In genomic region chr13:108300346-108300950, GRCm38 (mm10) we compare ENCODE assay signal across 8 mouse cellular contexts. TPM values are rescaled to one million over a fixed set of nuclear protein-coding genes. Genes with fewer than 3 reads are reported as not detected.
DNase-seq lines count a peak whose midpoint lies in the region; ATAC-seq and TF ChIP-seq lines count a peak whose summit lies in the region.

No protein-coding gene starts in this region.

- intact Hi-C loops in heart, adult 2 months (cut with DNase I): no loop called here
- intact Hi-C loops in heart, postnatal 14 days (cut with DNase I): no loop called here

- H3K4me3 ChIP-seq in heart, adult 2 months: no peak overlapping the region
- no peak overlapping the region for H3K4me3 ChIP-seq in G1E (ENCODE audit: low read depth, low read length)
- no peak overlapping the region for H3K4me3 ChIP-seq in lung, postnatal 0 days (ENCODE audit: low read depth, low read length)

- H3K36me3 ChIP-seq in heart, adult 2 months (ENCODE audit: control insufficient read depth, insufficient read depth, low read length): no peaks in the 10 kb centered on the region
- H3K36me3 ChIP-seq in G1E (replicated peaks): no peaks in the 10 kb centered on the region
- H3K36me3 ChIP-seq in lung, postnatal 0 days (ENCODE audit: insufficient read depth, low read length): no peaks in the 10 kb centered on the region

- no peak overlapping the region for H3K4me2 ChIP-seq in lung, postnatal 0 days (replicated peaks; ENCODE audit: low read depth, low read length)

- H3K9me3 ChIP-seq in G1E (replicated peaks): no peaks in the 10 kb centered on the region
- H3K9me3 ChIP-seq in lung, postnatal 0 days (ENCODE audit: low read length): no peaks in the 10 kb centered on the region

- 22% methylated on average over 5 of the region's 5 CpGs for WGBS in heart, adult 2 months
- WGBS in lung, postnatal 0 days: 9% methylated on average over 5 of the region's 5 CpGs

- no peaks in the 10 kb centered on the region for H3K79me2 ChIP-seq in heart, adult 2 months (replicated peaks; ENCODE audit: control insufficient read depth, insufficient read depth, low read length)

- TF ChIP-seq POLR2A in heart, adult 2 months (IDR thresholded peaks at IDR 0.05; ENCODE audit: insufficient read depth, low read depth, low read length): no peak

- H3K27me3 ChIP-seq in heart, adult 2 months (ENCODE audit: control insufficient read depth, insufficient read depth, low read length): peaks cover 5% of the 10 kb centered on the region
- peaks cover 8% of the 10 kb centered on the region; the same call in 1 of the 2 replicates for H3K27me3 ChIP-seq in G1E (ENCODE audit: insufficient read depth, low read length)
- no peaks in the 10 kb centered on the region for H3K27me3 ChIP-seq in lung, postnatal 0 days (replicated peaks; ENCODE audit: insufficient read depth, low read length)

- TF ChIP-seq EP300 in heart, adult 2 months (IDR thresholded peaks at IDR 0.05; ENCODE audit: insufficient read depth, low read depth, low read length): no peak
- TF ChIP-seq EP300 in lung, postnatal 0 days (IDR thresholded peaks at IDR 0.05): no peak

- no peak overlapping the region for H3K9ac ChIP-seq in heart, adult 2 months (ENCODE audit: low read depth, low read length)
- no peak overlapping the region for H3K9ac ChIP-seq in lung, postnatal 0 days (replicated peaks; ENCODE audit: low read depth)

- ATAC-seq in G1E (ENCODE audit: extremely low read depth, insufficient number of reproducible peaks, low FRiP score, poor library complexity, severe bottlenecking): 0 out of 2 replicates have a peak, but pooled peaks have one; percentile 37
- peak; percentile 42 for ATAC-seq in lung, postnatal 0 days
- no peak for ATAC-seq in activated CD4-positive, CD25-positive, alpha-beta regulatory T cell, adult 4 months

- H3K27ac ChIP-seq in heart, adult 2 months: no peak overlapping the region
- 0 out of 2 replicates have a peak overlapping the region, but pooled peaks have one; percentile 9 for H3K27ac ChIP-seq in lung, postnatal 0 days (ENCODE audit: low read length)

- no peaks in the 10 kb centered on the region; the same call in 1 of the 2 replicates for H3K4me1 ChIP-seq in heart, adult 2 months (ENCODE audit: control insufficient read depth, insufficient read depth, low read length)
- H3K4me1 ChIP-seq in G1E (ENCODE audit: insufficient read depth, low read depth, low read length): peaks cover 36% of the 10 kb centered on the region
- H3K4me1 ChIP-seq in lung, postnatal 0 days (ENCODE audit: insufficient read depth, low read depth, low read length): no peaks in the 10 kb centered on the region

- 0 out of 2 replicates have a peak, but pooled peaks have one; percentile 22 for TF ChIP-seq CTCF in heart, adult 2 months (IDR thresholded peaks at IDR 0.05)
- TF ChIP-seq CTCF in G1E (IDR thresholded peaks at IDR 0.05; ENCODE audit: low read depth, low read length): no peak
- peak; percentile 64 for TF ChIP-seq CTCF in lung, postnatal 0 days (IDR thresholded peaks at IDR 0.05)

- DNase-seq in heart, adult 2 months: no peak
- no peak for DNase-seq in heart, postnatal 14 days
- no peak for DNase-seq in G1E (ENCODE audit: low spot score)
- peak; percentile 20 for DNase-seq in forelimb bud, embryonic 11.5 days (ENCODE audit: low read depth, low spot score)
- DNase-seq in lung, postnatal 0 days (ENCODE audit: low spot score): peak; percentile 80
- no peak for DNase-seq in urinary bladder, postnatal 4 days (ENCODE audit: low spot score in 2 of 2)
- DNase-seq in cerebellum, postnatal 36 days: no peak

RNA-seq across cellular contexts. Expression of gene Depdc1b, which starts 15.7 kb away (rescaled TPM):
- under 1 TPM; 0.34 to 0.36 TPM for total RNA-seq in heart, adult 2 months (2021)
- polyA plus RNA-seq in heart, adult 2 months (2012; rRNA removed): 0.14 and 0.26 TPM in 2 replicates
- total RNA-seq in heart, postnatal 14 days (2021): 1 to 10 TPM in 1 of 2 experiments, under 1 TPM in 1; 0.88 to 2.1 TPM
- 46.1 and 61.3 TPM in 2 replicates for total RNA-seq in G1E (2014; fragmentation: Nextera tagmentation)
- 36.8 and 50.5 TPM in 2 replicates for total RNA-seq in G1E (2017)
- 3.5 and 4.7 TPM in 2 replicates for polyA plus RNA-seq in G1E (2012)
- 0.70 and 1.2 TPM in 2 replicates for polyA plus RNA-seq in lung, postnatal 0 days (2015; fragmentation: Nextera tagmentation; extraction: Ambion mirVana)
- 1 to 10 TPM in 1 of 2 experiments, under 1 TPM in 1; 0.57 to 3.1 TPM for polyA plus RNA-seq in activated CD4-positive, CD25-positive, alpha-beta regulatory T cell, adult 4 months (2017; shearing (Covaris generic))

Comparison
In these comparisons a context has a peak if more than half of its experiments do, and no peak if none do; other contexts are left out.
1. DNase-seq: peak in forelimb bud, embryonic 11.5 days (single experiment) and lung, postnatal 0 days (single experiment); none in heart, adult 2 months (0 of 2), heart, postnatal 14 days (0 of 2), G1E (single experiment), urinary bladder, postnatal 4 days (0 of 2) and cerebellum, postnatal 36 days (0 of 2).